Mouse (Mus musculus) frontal cortex, postnatal 14 days (tissue): ENCODE measurements at regions not wholly inside any gene's neighbourhood (a gene's known extent, or its start where the extent isn't known, plus 50 kb on each side); places are given as distances from the start of the nearest gene placed in this dataset.

ENCODE experiments used
- DNase-seq, 2 experiments: peaks; one replicate each; pipeline ENCODE4 v3.0.0; 2022; ENCODE audit warnings: low spot score in 2 of 2

- no peak for DNase-seq
Observed at GRCm38 (mm10) chr1:48792573-48792972, 1899.9 kb upstream of the Slc39a10 start.

GRCm38 (mm10) chr1:48753252-48753755, 1860.7 kb upstream of the Slc39a10 start:
- no peak for DNase-seq

GRCm38 (mm10) chr1:48733580-48733979, 1840.9 kb upstream of the Slc39a10 start:
- no peak for DNase-seq

GRCm38 (mm10) chr1:48708606-48709005, 1816.0 kb upstream of the Slc39a10 start:
- DNase-seq, result peak; percentile 3 to 9
